Comparison of ENCODE assay signal across 28 mouse cellular contexts in the genomic region with DNA sequence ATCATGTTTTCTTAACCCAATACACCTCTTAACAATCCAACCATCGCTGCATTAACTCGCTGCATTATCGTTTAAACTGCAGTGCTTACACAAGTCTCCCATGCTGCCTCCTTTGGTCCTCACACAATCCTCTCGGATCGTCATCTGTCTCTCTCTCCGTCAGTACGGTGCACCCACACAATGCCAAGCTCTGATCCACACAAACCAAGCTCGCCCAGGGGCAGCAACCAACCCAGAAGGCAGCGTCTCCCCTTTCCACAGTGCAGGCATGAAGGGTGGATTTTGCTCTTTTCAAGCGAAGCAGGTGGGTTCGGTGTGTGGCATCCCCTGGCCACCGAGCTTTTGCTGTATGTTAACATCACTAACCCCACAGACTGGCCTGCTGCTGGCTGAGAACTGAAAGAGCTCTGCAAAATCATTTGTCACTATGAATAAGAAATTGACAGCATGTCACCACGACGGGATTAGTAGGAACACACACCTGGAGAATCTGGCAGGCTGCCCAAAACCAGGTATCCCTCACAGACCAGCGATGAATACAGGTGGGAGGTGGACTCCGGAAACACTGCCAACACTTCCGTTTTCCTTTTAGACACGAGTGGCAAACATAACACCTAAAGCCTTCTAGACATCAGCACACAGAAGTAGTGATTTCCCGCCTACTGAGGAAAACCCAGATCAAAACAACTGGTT. TPM values are rescaled to one million over a fixed set of nuclear protein-coding genes. Genes with fewer than 3 reads are reported as not detected.
DNase-seq lines count a peak whose midpoint lies in the region; ATAC-seq and TF ChIP-seq lines count a peak whose summit lies in the region.
"Had no signal": no experiment of that assay in that cellular context is flagged by ENCODE, and none has a peak within 500 bp of the region (broad histone marks: within the 10 kb centered on the region; RNA-seq: fewer than 3 reads in every experiment).

No protein-coding gene starts in this region.

- WGBS in lung, embryonic 14.5 days: 76% methylated on average over 19 of the region's 19 CpGs
- 81% methylated on average over 19 of the region's 19 CpGs for WGBS in embryonic facial prominence, embryonic 14.5 days
- 88% methylated on average over 19 of the region's 19 CpGs for WGBS in liver, postnatal 0 days (ENCODE audit: insufficient replicate concordance)
- WGBS in intestine, embryonic 16.5 days: 89% methylated on average over 19 of the region's 19 CpGs

- no peak for TF ChIP-seq CTCF in lung, embryonic 14.5 days (IDR thresholded peaks at IDR 0.05; ENCODE audit: low read depth)
- no peak for TF ChIP-seq CTCF in liver, postnatal 0 days (IDR thresholded peaks at IDR 0.05; ENCODE audit: low read depth)

- no peak overlapping the region for H3K4me2 ChIP-seq in lung, embryonic 14.5 days
- H3K4me2 ChIP-seq in embryonic facial prominence, embryonic 14.5 days (ENCODE audit: low read depth, low read length): no peak overlapping the region
- H3K4me2 ChIP-seq in liver, postnatal 0 days (ENCODE audit: low read depth, low read length): no peak overlapping the region
- H3K4me2 ChIP-seq in intestine, embryonic 16.5 days (ENCODE audit: low read depth, low read length): no peak overlapping the region
- H3K4me2 ChIP-seq: forebrain, embryonic 13.5 days; heart, embryonic 12.5 days; heart, embryonic 15.5 days; hindbrain, embryonic 13.5 days had no signal

- no peaks in the 10 kb centered on the region for H3K9me3 ChIP-seq in lung, embryonic 14.5 days (ENCODE audit: low read depth, low read length)
- H3K9me3 ChIP-seq in embryonic facial prominence, embryonic 14.5 days (ENCODE audit: control insufficient read depth, low read length): no peaks in the 10 kb centered on the region
- H3K9me3 ChIP-seq in liver, postnatal 0 days (ENCODE audit: low read length): no peaks in the 10 kb centered on the region
- no peaks in the 10 kb centered on the region for H3K9me3 ChIP-seq in intestine, embryonic 16.5 days (ENCODE audit: control insufficient read depth, low read length)
- H3K9me3 ChIP-seq: forebrain, embryonic 10.5 days; forebrain, embryonic 13.5 days; heart, embryonic 12.5 days; heart, embryonic 15.5 days; hindbrain, embryonic 10.5 days; hindbrain, embryonic 13.5 days had no signal

- no peak for TF ChIP-seq EP300 in liver, postnatal 0 days (IDR thresholded peaks at IDR 0.05; ENCODE audit: low read depth)

- H3K4me1 ChIP-seq in lung, embryonic 14.5 days (ENCODE audit: insufficient read depth): no peaks in the 10 kb centered on the region
- no peaks in the 10 kb centered on the region for H3K4me1 ChIP-seq in embryonic facial prominence, embryonic 14.5 days (ENCODE audit: control insufficient read depth, insufficient read depth, low read length)
- no peaks in the 10 kb centered on the region for H3K4me1 ChIP-seq in liver, postnatal 0 days (ENCODE audit: insufficient read depth)
- H3K4me1 ChIP-seq in intestine, embryonic 16.5 days (ENCODE audit: control insufficient read depth, insufficient read depth, low read length): no peaks in the 10 kb centered on the region
- H3K4me1 ChIP-seq: forebrain, embryonic 13.5 days; heart, embryonic 12.5 days; heart, embryonic 15.5 days; hindbrain, embryonic 13.5 days had no signal

- no peaks in the 10 kb centered on the region for H3K27me3 ChIP-seq in lung, embryonic 14.5 days (ENCODE audit: insufficient read depth, low read length)
- H3K27me3 ChIP-seq in embryonic facial prominence, embryonic 14.5 days (replicated peaks; ENCODE audit: control insufficient read depth, insufficient read depth, low read length): no peaks in the 10 kb centered on the region
- no peaks in the 10 kb centered on the region for H3K27me3 ChIP-seq in liver, postnatal 0 days (ENCODE audit: insufficient read depth, low read length)
- H3K27me3 ChIP-seq in intestine, embryonic 16.5 days (replicated peaks; ENCODE audit: control insufficient read depth, insufficient read depth, low read length): no peaks in the 10 kb centered on the region
- H3K27me3 ChIP-seq: forebrain, embryonic 13.5 days; heart, embryonic 12.5 days; heart, embryonic 15.5 days had no signal

- peak; percentile 86 for DNase-seq in heart, adult 11 months
- DNase-seq in heart, adult 18-20 months: no peak
- peak; percentile 39 for DNase-seq in lung, embryonic 14.5 days
- no peak for DNase-seq in lung, postnatal 25 days (ENCODE audit: low spot score)
- peak; percentile 66 for DNase-seq in embryonic facial prominence, embryonic 14.5 days (ENCODE audit: low spot score)
- peak; percentile 28 for DNase-seq in fat pad, adult 2 months (ENCODE audit: extremely low read depth, low read depth, low spot score)
- no peak for DNase-seq in liver, postnatal 0 days
- DNase-seq: adrenal gland, adult 8-10 months; adrenal gland, postnatal 25 days; cerebellum, adult 11-12 months; cerebellum, adult 8-10 months; cerebellum, postnatal 10 days; cerebellum, postnatal 36 days; embryo, embryonic 11 days; gastrocnemius, postnatal 25 days; heart, postnatal 10 days; heart, postnatal 36 days had no signal

- no peak overlapping the region for H3K27ac ChIP-seq in lung, embryonic 14.5 days (ENCODE audit: low read depth)
- no peak overlapping the region for H3K27ac ChIP-seq in embryonic facial prominence, embryonic 14.5 days (replicated peaks; ENCODE audit: low read depth, low read length)
- no peak overlapping the region for H3K27ac ChIP-seq in liver, postnatal 0 days (ENCODE audit: low read depth)
- no peak overlapping the region for H3K27ac ChIP-seq in intestine, embryonic 16.5 days (ENCODE audit: low read length)
- H3K27ac ChIP-seq: forebrain, embryonic 10.5 days; forebrain, embryonic 13.5 days; heart, embryonic 15.5 days; hindbrain, embryonic 10.5 days; hindbrain, embryonic 13.5 days had no signal

- no peak overlapping the region for H3K4me3 ChIP-seq in lung, embryonic 14.5 days (ENCODE audit: low read depth, low read length)
- H3K4me3 ChIP-seq in embryonic facial prominence, embryonic 14.5 days (ENCODE audit: low read depth, low read length): no peak overlapping the region
- no peak overlapping the region for H3K4me3 ChIP-seq in liver, postnatal 0 days (ENCODE audit: low read depth, low read length)
- H3K4me3 ChIP-seq in intestine, embryonic 16.5 days (ENCODE audit: low read length): no peak overlapping the region
- H3K4me3 ChIP-seq: erythroblast, embryonic 14.5 days; forebrain, embryonic 10.5 days; forebrain, embryonic 13.5 days; heart, embryonic 12.5 days; heart, embryonic 15.5 days; hindbrain, embryonic 10.5 days; hindbrain, embryonic 13.5 days had no signal

- ATAC-seq in lung, embryonic 14.5 days (ENCODE audit: insufficient read depth): no peak
- ATAC-seq in embryonic facial prominence, embryonic 14.5 days (ENCODE audit: low read depth): peak; percentile 35; the same call in 1 of the 2 replicates
- no peak for ATAC-seq in liver, postnatal 0 days
- ATAC-seq in intestine, embryonic 16.5 days: no peak
- ATAC-seq: CD4-positive, CD25-positive, alpha-beta regulatory T cell, adult 4 months; forebrain, embryonic 13.5 days; forebrain, embryonic 16.5 days; hindbrain, embryonic 16.5 days had no signal

- no peaks in the 10 kb centered on the region for H3K36me3 ChIP-seq in lung, embryonic 14.5 days (ENCODE audit: insufficient read depth)
- no peaks in the 10 kb centered on the region for H3K36me3 ChIP-seq in embryonic facial prominence, embryonic 14.5 days (ENCODE audit: control insufficient read depth, insufficient read depth, low read length)
- no peaks in the 10 kb centered on the region for H3K36me3 ChIP-seq in liver, postnatal 0 days (replicated peaks; ENCODE audit: insufficient read depth, low read length)
- no peaks in the 10 kb centered on the region for H3K36me3 ChIP-seq in intestine, embryonic 16.5 days (ENCODE audit: control insufficient read depth, insufficient read depth, low read length)
- H3K36me3 ChIP-seq: heart, embryonic 15.5 days; hindbrain, embryonic 13.5 days had no signal

- H3K9ac ChIP-seq in lung, embryonic 14.5 days: no peak overlapping the region
- no peak overlapping the region for H3K9ac ChIP-seq in embryonic facial prominence, embryonic 14.5 days (ENCODE audit: low read depth, low read length)
- H3K9ac ChIP-seq in liver, postnatal 0 days (replicated peaks): no peak overlapping the region
- no peak overlapping the region for H3K9ac ChIP-seq in intestine, embryonic 16.5 days (ENCODE audit: low read depth, low read length)
- H3K9ac ChIP-seq: forebrain, embryonic 13.5 days; heart, embryonic 12.5 days; heart, embryonic 15.5 days; hindbrain, embryonic 13.5 days had no signal

RNA-seq across cellular contexts. Expression of a gene that starts 52.3 kb away (rescaled TPM):
- 1 to 10 TPM; 7.3 to 9.1 TPM for total RNA-seq in heart, adult 18-20 months (2021)
- 8.0 and 8.8 TPM in 2 replicates for polyA plus RNA-seq in lung, embryonic 14.5 days (2014; fragmentation: Nextera tagmentation; extraction: Ambion mirVana)
- polyA plus RNA-seq in embryonic facial prominence, embryonic 14.5 days (2014; fragmentation: Nextera tagmentation; extraction: Ambion mirVana): 6.8 and 8.2 TPM in 2 replicates
- 2.3 and 2.9 TPM in 2 replicates for polyA plus RNA-seq in liver, postnatal 0 days (2015; fragmentation: Nextera tagmentation; extraction: Ambion mirVana)
- 7.2 and 7.4 TPM in 2 replicates for polyA plus RNA-seq in intestine, embryonic 16.5 days (2015; fragmentation: Nextera tagmentation; extraction: Ambion mirVana)

Comparison
In these comparisons a context has a peak if more than half of its experiments do, and no peak if none do; other contexts are left out.
1. DNase-seq: peak in heart, adult 11 months (single experiment), lung, embryonic 14.5 days (single experiment), embryonic facial prominence, embryonic 14.5 days (single experiment) and fat pad, adult 2 months (single experiment); none in heart, adult 18-20 months (0 of 2), lung, postnatal 25 days (single experiment) and liver, postnatal 0 days (single experiment).